Mouse (Mus musculus): ENCODE data around the gene Mpdz.

Mpdz gene

GRCm38 (mm10) chr4:81372355-81372754 is 70.3 kb downstream of the Mpdz start:
- H3K4me1 ChIP-seq (replicated peaks; ENCODE audit: low read depth, low read length): no peaks in the 10 kb centered on the region
- H3K4me3 ChIP-seq (replicated peaks; ENCODE audit: low read length): no peak overlapping the region
- H3K36me3 ChIP-seq (ENCODE audit: insufficient read depth, low read length): no peaks in the 10 kb centered on the region
- H3K27me3 ChIP-seq (ENCODE audit: insufficient read depth, low read length): no peaks in the 10 kb centered on the region
- TF ChIP-seq POU5F1 (IDR thresholded peaks at IDR 0.05; ENCODE audit: borderline replicate concordance, low read length): no peak
- no peak for TF ChIP-seq CTCF (conservative IDR thresholded peaks at IDR 0.05; ENCODE audit: low read length)
- TF ChIP-seq NANOG (IDR thresholded peaks at IDR 0.05; ENCODE audit: borderline replicate concordance, low read length): no peak
- H3K9me3 ChIP-seq (ENCODE audit: low read length): no peaks in the 10 kb centered on the region

GRCm38 (mm10) chr4:81351368-81351767 is 91.2 kb downstream of the Mpdz start:
- Histone ChIP-seq H3K27me3 (ENCODE audit: insufficient read depth, low read length) (no peaks in the 10 kb centered on the region), H3K36me3 (ENCODE audit: insufficient read depth, low read length) (no peaks in the 10 kb centered on the region), H3K9me3 (ENCODE audit: low read length) (no peaks in the 10 kb centered on the region), H3K4me1 (replicated peaks; ENCODE audit: low read depth, low read length) (no peaks in the 10 kb centered on the region), H3K4me3 (replicated peaks; ENCODE audit: low read length) (no peak overlapping the region)
- TF ChIP-seq POU5F1 (IDR thresholded peaks at IDR 0.05; ENCODE audit: borderline replicate concordance, low read length) (no peak), NANOG (IDR thresholded peaks at IDR 0.05; ENCODE audit: borderline replicate concordance, low read length) (no peak), CTCF (conservative IDR thresholded peaks at IDR 0.05; ENCODE audit: low read length) (no peak)

- no peak for TF ChIP-seq POU5F1 (IDR thresholded peaks at IDR 0.05; ENCODE audit: borderline replicate concordance, low read length)
- no peak for TF ChIP-seq CTCF (conservative IDR thresholded peaks at IDR 0.05; ENCODE audit: low read length)
- no peak for TF ChIP-seq NANOG (IDR thresholded peaks at IDR 0.05; ENCODE audit: borderline replicate concordance, low read length)
Observed at GRCm38 (mm10) chr4:81348646-81349045, 94.0 kb downstream of the Mpdz start.

GRCm38 (mm10) chr4:81345141-81345540 is 97.5 kb downstream of the Mpdz start:
- no peaks in the 10 kb centered on the region for H3K9me3 ChIP-seq (ENCODE audit: low read length)
- no peak overlapping the region for H3K4me3 ChIP-seq (replicated peaks; ENCODE audit: low read length)
- H3K4me1 ChIP-seq (replicated peaks; ENCODE audit: low read depth, low read length): no peaks in the 10 kb centered on the region
- TF ChIP-seq CTCF (conservative IDR thresholded peaks at IDR 0.05; ENCODE audit: low read length) (no peak), POU5F1 (IDR thresholded peaks at IDR 0.05; ENCODE audit: borderline replicate concordance, low read length) (no peak), NANOG (IDR thresholded peaks at IDR 0.05; ENCODE audit: borderline replicate concordance, low read length) (no peak)
- no peaks in the 10 kb centered on the region for H3K36me3 ChIP-seq (ENCODE audit: insufficient read depth, low read length)
- H3K27me3 ChIP-seq (ENCODE audit: insufficient read depth, low read length): no peaks in the 10 kb centered on the region

More at GRCm38 (mm10) chr4:81348646-81349045, 94.0 kb downstream of the Mpdz start:
- Histone ChIP-seq H3K27me3 (ENCODE audit: insufficient read depth, low read length) (no peaks in the 10 kb centered on the region), H3K4me1 (replicated peaks; ENCODE audit: low read depth, low read length) (no peaks in the 10 kb centered on the region), H3K36me3 (ENCODE audit: insufficient read depth, low read length) (no peaks in the 10 kb centered on the region), H3K9me3 (ENCODE audit: low read length) (no peaks in the 10 kb centered on the region), H3K4me3 (replicated peaks; ENCODE audit: low read length) (no peak overlapping the region)

- no peaks in the 10 kb centered on the region for H3K27me3 ChIP-seq (ENCODE audit: insufficient read depth, low read length)
- H3K4me1 ChIP-seq (replicated peaks; ENCODE audit: low read depth, low read length): no peaks in the 10 kb centered on the region
Observed at GRCm38 (mm10) chr4:81333628-81333991, 109.0 kb downstream of the Mpdz start.

GRCm38 (mm10) chr4:81332901-81333627 is 109.6 kb downstream of the Mpdz start:
- Histone ChIP-seq H3K4me1 (replicated peaks; ENCODE audit: low read depth, low read length) (no peaks in the 10 kb centered on the region), H3K36me3 (ENCODE audit: insufficient read depth, low read length) (no peaks in the 10 kb centered on the region), H3K9me3 (ENCODE audit: low read length) (peaks cover 11% of the 10 kb centered on the region), H3K4me3 (replicated peaks; ENCODE audit: low read length) (no peak overlapping the region), H3K27me3 (ENCODE audit: insufficient read depth, low read length) (no peaks in the 10 kb centered on the region)
- TF ChIP-seq POU5F1 (IDR thresholded peaks at IDR 0.05; ENCODE audit: borderline replicate concordance, low read length) (no peak), NANOG (IDR thresholded peaks at IDR 0.05; ENCODE audit: borderline replicate concordance, low read length) (no peak), CTCF (conservative IDR thresholded peaks at IDR 0.05; ENCODE audit: low read length) (no peak)

More at GRCm38 (mm10) chr4:81333628-81333991, 109.0 kb downstream of the Mpdz start:
- Histone ChIP-seq H3K36me3 (ENCODE audit: insufficient read depth, low read length) (no peaks in the 10 kb centered on the region), H3K4me3 (replicated peaks; ENCODE audit: low read length) (no peak overlapping the region), H3K9me3 (ENCODE audit: low read length) (peaks cover 11% of the 10 kb centered on the region)
- TF ChIP-seq NANOG (IDR thresholded peaks at IDR 0.05; ENCODE audit: borderline replicate concordance, low read length) (no peak), POU5F1 (IDR thresholded peaks at IDR 0.05; ENCODE audit: borderline replicate concordance, low read length) (no peak), CTCF (conservative IDR thresholded peaks at IDR 0.05; ENCODE audit: low read length) (no peak)

- no peaks in the 10 kb centered on the region for H3K27me3 ChIP-seq (ENCODE audit: insufficient read depth, low read length)
- no peak for TF ChIP-seq CTCF (conservative IDR thresholded peaks at IDR 0.05; ENCODE audit: low read length)
- TF ChIP-seq POU5F1 (IDR thresholded peaks at IDR 0.05; ENCODE audit: borderline replicate concordance, low read length): no peak
- no peak for TF ChIP-seq NANOG (IDR thresholded peaks at IDR 0.05; ENCODE audit: borderline replicate concordance, low read length)
- H3K9me3 ChIP-seq (ENCODE audit: low read length): peaks cover 11% of the 10 kb centered on the region
- no peaks in the 10 kb centered on the region for H3K4me1 ChIP-seq (replicated peaks; ENCODE audit: low read depth, low read length)
- no peak overlapping the region for H3K4me3 ChIP-seq (replicated peaks; ENCODE audit: low read length)
- H3K36me3 ChIP-seq (ENCODE audit: insufficient read depth, low read length): no peaks in the 10 kb centered on the region
Observed at GRCm38 (mm10) chr4:81332439-81332841, 110.2 kb downstream of the Mpdz start.

- Histone ChIP-seq H3K9me3 (ENCODE audit: low read length) (no peaks in the 10 kb centered on the region), H3K4me3 (replicated peaks; ENCODE audit: low read length) (no peak overlapping the region), H3K36me3 (ENCODE audit: insufficient read depth, low read length) (no peaks in the 10 kb centered on the region), H3K27me3 (ENCODE audit: insufficient read depth, low read length) (no peaks in the 10 kb centered on the region), H3K4me1 (replicated peaks; ENCODE audit: low read depth, low read length) (no peaks in the 10 kb centered on the region)
- TF ChIP-seq CTCF (conservative IDR thresholded peaks at IDR 0.05; ENCODE audit: low read length) (no peak), NANOG (IDR thresholded peaks at IDR 0.05; ENCODE audit: borderline replicate concordance, low read length) (no peak), POU5F1 (IDR thresholded peaks at IDR 0.05; ENCODE audit: borderline replicate concordance, low read length) (no peak)
Observed at GRCm38 (mm10) chr4:81327694-81328093, 114.9 kb downstream of the Mpdz start.

- Histone ChIP-seq H3K4me3 (replicated peaks; ENCODE audit: low read length) (no peak overlapping the region), H3K27me3 (ENCODE audit: insufficient read depth, low read length) (no peaks in the 10 kb centered on the region), H3K36me3 (ENCODE audit: insufficient read depth, low read length) (no peaks in the 10 kb centered on the region), H3K9me3 (ENCODE audit: low read length) (no peaks in the 10 kb centered on the region), H3K4me1 (replicated peaks; ENCODE audit: low read depth, low read length) (no peaks in the 10 kb centered on the region)
- TF ChIP-seq POU5F1 (IDR thresholded peaks at IDR 0.05; ENCODE audit: borderline replicate concordance, low read length): no peak
- TF ChIP-seq CTCF (conservative IDR thresholded peaks at IDR 0.05; ENCODE audit: low read length): no peak
- TF ChIP-seq NANOG (IDR thresholded peaks at IDR 0.05; ENCODE audit: borderline replicate concordance, low read length): no peak
Observed at GRCm38 (mm10) chr4:81323853-81324252, 118.8 kb downstream of the Mpdz start.
